Mouse (Mus musculus): ENCODE measurements at regions not wholly inside any gene's neighbourhood (a gene's known extent, or its start where the extent isn't known, plus 50 kb on each side); places are given as distances from the start of the nearest gene placed in this dataset.
A peak's percentile ranks its signal among the peaks of the same experiment; 100 is the strongest.

DNA sequence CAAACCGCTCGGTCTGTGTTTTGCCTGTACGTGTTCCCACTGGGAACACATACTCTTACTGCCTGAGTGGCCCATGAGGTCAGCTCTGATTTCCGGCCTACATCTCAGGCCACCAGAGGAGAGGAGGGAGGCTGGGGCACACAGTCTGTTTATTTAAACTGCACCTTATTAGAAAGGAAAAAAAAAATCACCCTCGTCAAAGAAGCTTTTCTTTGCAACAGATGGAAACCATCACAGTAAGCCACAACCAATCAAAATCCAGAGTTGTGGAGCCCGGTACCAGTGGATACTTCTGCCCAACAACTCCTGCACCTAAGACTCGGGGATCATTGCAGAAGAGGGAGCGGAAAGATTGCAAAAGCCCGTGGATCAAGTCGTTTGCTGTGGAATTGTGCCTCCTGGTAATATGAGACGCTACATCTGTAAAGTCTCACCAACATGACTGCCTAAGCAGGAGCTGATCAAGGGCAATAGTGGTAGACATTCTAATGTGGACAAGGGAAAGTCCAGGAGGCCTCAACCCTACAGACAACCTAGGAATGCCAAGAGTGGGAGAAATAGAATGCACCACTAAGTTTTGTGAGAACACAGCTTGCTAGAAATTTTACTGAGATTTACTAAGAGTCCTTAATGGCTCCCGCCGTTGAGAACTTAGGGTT, 60.5 kb downstream of the Uqcrfs1 start:
- DNase-seq: peak in 1 of 2 experiments; percentile 6

DNA sequence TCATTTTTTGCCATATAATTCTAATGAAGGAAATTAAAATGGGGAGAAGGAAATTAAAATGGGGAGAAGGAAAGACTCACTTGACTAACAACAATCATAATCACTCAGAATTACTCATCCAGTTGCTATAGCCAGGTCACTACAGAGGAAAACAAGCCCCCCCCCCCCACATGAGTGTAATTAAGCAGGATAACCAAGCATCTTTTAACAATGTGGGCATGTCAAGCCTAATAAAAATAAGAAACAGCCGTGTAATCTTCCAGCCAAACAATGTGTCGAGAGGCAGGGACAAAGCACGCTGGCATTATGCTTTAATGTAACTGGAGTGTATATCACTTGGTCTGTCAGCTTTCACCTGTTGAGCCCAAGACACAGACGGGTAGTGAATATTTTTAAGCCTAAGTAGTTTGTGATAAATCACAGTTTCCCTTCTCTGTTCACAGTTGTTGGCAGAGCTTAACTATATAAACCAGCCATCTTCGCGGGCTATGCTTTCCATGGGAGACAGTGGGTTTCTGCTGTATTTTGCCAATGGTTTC, 66.0 kb downstream of the Uqcrfs1 start:
- no peak for DNase-seq

DNA sequence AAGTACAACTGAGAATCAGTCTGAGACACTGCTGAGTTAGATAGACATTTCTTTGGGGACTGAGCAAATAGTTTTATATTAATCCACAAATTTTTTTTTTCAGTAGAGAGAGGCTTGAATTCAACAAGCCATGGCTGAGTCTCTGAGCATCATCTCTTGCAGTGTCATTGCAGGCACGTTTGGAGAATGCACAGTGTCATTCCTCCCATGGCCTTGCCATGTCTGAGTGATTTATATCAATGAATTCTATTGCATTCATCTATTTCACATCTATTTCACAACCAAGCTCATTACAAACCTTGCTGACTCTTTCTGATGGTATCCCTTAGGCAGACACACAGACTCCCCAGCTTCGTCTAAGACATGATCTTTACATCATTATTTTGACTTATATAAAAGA, 66.6 kb downstream of the Uqcrfs1 start:
- DNase-seq: no peak

GRCm38 (mm10) chr13:30471300-30471699, 73.9 kb downstream of the Uqcrfs1 start:
- DNase-seq: no peak

DNA sequence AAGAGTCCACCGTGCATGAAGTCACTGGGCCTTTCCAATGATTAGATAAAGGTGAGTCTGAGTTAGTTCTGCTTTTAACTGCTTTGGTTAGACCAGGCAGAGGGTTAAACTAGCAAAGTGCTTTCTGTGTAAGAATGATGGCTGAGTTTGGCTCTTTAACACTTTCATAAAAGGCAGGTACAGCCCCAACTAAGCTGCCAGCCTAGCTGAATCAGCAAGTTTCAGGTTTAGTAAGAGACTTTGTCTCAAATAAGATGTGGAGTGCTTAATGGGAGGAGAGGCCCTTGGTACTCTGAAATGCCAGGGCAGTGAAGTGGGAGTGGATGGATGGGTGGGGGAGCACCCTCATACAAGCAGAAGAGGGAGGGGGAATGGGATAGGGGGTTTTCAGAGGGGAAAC, 78.1 kb downstream of the Uqcrfs1 start:
- no peak for DNase-seq

DNA sequence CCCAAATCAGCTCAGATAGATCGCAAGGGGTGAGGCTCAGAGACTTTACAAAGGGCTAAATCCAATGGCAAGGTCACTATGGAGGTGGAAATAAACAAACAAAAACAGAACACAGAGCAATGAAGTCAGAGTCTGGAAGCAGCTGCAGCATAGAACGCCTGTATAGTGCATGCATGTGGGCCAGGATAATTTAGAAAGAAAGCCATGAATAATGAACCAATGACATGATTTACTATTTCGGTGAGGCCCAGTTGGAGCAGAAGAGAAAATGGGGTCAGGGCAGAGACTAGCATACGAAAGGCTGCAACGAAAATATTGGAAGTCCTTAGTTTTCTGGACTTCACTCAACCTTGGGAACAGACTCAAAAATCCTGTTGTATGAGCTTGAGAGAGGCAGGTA, 79.7 kb downstream of the Uqcrfs1 start:
- DNase-seq: no peak

DNA sequence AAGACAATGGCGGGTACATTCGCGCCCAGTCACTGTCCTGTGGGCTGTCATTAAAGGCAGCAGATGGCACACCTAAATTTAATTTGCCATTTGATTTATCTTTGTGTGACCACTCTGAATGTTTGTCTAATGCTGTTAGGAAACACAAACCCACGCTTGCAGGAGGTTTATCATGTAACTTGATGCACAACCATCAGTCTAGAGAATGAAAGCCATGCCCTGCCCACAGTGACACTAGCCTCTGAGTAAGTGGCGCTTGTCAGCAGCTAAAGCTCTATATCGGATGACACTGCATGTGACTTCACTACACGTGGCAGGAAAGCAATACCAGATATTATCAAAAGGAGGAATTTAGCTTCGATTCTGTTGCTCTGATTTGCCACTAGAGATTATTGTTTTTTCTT, 89.9 kb downstream of the Uqcrfs1 start:
- no peak for DNase-seq

DNA sequence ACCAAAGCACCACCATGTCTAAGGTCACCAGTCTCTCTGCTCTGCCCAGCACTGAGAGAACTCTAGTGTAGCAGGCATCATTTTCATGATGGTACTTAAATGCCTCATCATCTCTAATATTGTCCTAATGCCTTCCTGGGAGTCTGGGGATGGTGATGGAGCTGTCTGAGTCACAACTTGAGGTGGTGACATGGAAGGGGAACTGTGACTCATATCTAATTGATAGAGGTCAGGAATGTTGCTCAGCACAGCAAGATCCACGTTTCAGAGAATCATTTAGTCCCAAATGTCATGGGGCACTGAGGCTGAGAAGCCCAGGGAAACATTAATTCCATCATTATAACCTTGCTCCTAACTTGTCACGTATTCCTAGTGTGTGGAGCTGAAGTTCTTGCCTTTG, 93.0 kb downstream of the Uqcrfs1 start:
- DNase-seq: no peak

GRCm38 (mm10) chr13:30448895-30449294, 96.3 kb downstream of the Uqcrfs1 start:
- no peak for DNase-seq

All from kidney, adult 8-10 months (tissue).